Mouse (Mus musculus) layer of hippocampus, adult 9-11 months (tissue): ENCODE measurements around the gene Gpr37l1.
"Not testable (repeated sequence)": the region's sequence is repeated elsewhere in the genome, so short reads cannot be mapped to it uniquely, and the experiment has no call there.

ENCODE experiments used
- DNase-seq: peaks from one replicate; pipeline ENCODE4 v3.0.0; 2022

Gpr37l1 gene

GRCm38 (mm10) chr1:135167435-135167834, at the start of gene Gpr37l1:
Gpr37l1 (minus strand) TSS chr1:135167681.
- DNase-seq: peak; percentile 62

GRCm38 (mm10) chr1:135213772-135214640, 46.5 kb upstream of the Gpr37l1 start:
- DNase-seq: no peak

GRCm38 (mm10) chr1:135210421-135210820, 42.9 kb upstream of the Gpr37l1 start:
- DNase-seq: no peak

- DNase-seq: no peak
These were observed 41.2 kb upstream of the Gpr37l1 start for GRCm38 (mm10) chr1:135208716-135209115.

GRCm38 (mm10) chr1:135206586-135207339, 39.3 kb upstream of the Gpr37l1 start:
- no peak for DNase-seq

- no peak for DNase-seq
These were observed 37.8 kb upstream of the Gpr37l1 start for GRCm38 (mm10) chr1:135205257-135205656.

GRCm38 (mm10) chr1:135204196-135205126, 37.0 kb upstream of the Gpr37l1 start:
- DNase-seq: no peak

- no peak for DNase-seq
These were observed 32.9 kb upstream of the Gpr37l1 start for GRCm38 (mm10) chr1:135200400-135200799.

GRCm38 (mm10) chr1:135199014-135199819, 31.7 kb upstream of the Gpr37l1 start:
- peak; percentile 12 for DNase-seq

- DNase-seq: no peak
These were observed 30.9 kb upstream of the Gpr37l1 start for GRCm38 (mm10) chr1:135198412-135198811.

- no peak for DNase-seq
These were observed 28.5 kb upstream of the Gpr37l1 start for GRCm38 (mm10) chr1:135195907-135196440.

- DNase-seq: not testable (repeated sequence)
These were observed 26.9 kb upstream of the Gpr37l1 start for GRCm38 (mm10) chr1:135194335-135194734.

- DNase-seq: no peak
These were observed 21.7 kb upstream of the Gpr37l1 start for GRCm38 (mm10) chr1:135189186-135189585.

- DNase-seq: no peak
These were observed 20.7 kb upstream of the Gpr37l1 start for GRCm38 (mm10) chr1:135188197-135188596.

- not testable (repeated sequence) for DNase-seq
These were observed 19.5 kb upstream of the Gpr37l1 start for GRCm38 (mm10) chr1:135187016-135187415.

GRCm38 (mm10) chr1:135186427-135186826, 18.9 kb upstream of the Gpr37l1 start:
- no peak for DNase-seq

GRCm38 (mm10) chr1:135185936-135186335, 18.5 kb upstream of the Gpr37l1 start:
- DNase-seq: no peak

GRCm38 (mm10) chr1:135183941-135184570, 16.6 kb upstream of the Gpr37l1 start:
- no peak for DNase-seq

GRCm38 (mm10) chr1:135183448-135183847, 16.0 kb upstream of the Gpr37l1 start:
- DNase-seq: no peak

GRCm38 (mm10) chr1:135182975-135183374, 15.5 kb upstream of the Gpr37l1 start:
- no peak for DNase-seq
